Mouse (Mus musculus) bone marrow macrophage, adult 2 months (primary cell): ENCODE data around the gene Cerkl. TPM values are rescaled to one million over a fixed set of nuclear protein-coding genes. Genes with fewer than 3 reads are reported as not detected.

Experiments
- H3K27ac ChIP-seq: 2 replicates; pipeline ENCODE4 v1.5.1; 2012; ENCODE audit warnings: low read depth, low read length; ENCODE audit not compliant: insufficient read depth
- H3K4me1 ChIP-seq: 2 replicates; pipeline ENCODE4 v1.6.1; 2012; ENCODE audit warnings: low read length; ENCODE audit not compliant: control insufficient read depth, insufficient read depth
- H3K4me3 ChIP-seq: 2 replicates; pipeline ENCODE4 v1.5.1; 2012; ENCODE audit warnings: mild to moderate bottlenecking, low read length, moderate library complexity; ENCODE audit not compliant: insufficient read depth
- CTCF ChIP-seq: IDR thresholded peaks from 2 replicates; pipeline ENCODE4 v1.5.1; 2012; ENCODE audit warnings: low read depth, mild to moderate bottlenecking, low read length, moderate library complexity
- POLR2A ChIP-seq: IDR thresholded peaks from 2 replicates; pipeline ENCODE4 v1.6.1; 2012; ENCODE audit warnings: mild to moderate bottlenecking, low read depth, low read length, borderline replicate concordance
- polyA plus RNA-seq: library from polyadenylated mRNA; stranded (reverse); fragments of >200 nt; gene quantifications from 2 replicates; pipeline ENCODE4 v1.2.4, GENCODE M21; 2012; ENCODE audit not compliant: missing spikeins, insufficient read depth, insufficient read length

Gene Cerkl
- polyA plus RNA-seq, 1 experiment: 4.5 TPM

DNA sequence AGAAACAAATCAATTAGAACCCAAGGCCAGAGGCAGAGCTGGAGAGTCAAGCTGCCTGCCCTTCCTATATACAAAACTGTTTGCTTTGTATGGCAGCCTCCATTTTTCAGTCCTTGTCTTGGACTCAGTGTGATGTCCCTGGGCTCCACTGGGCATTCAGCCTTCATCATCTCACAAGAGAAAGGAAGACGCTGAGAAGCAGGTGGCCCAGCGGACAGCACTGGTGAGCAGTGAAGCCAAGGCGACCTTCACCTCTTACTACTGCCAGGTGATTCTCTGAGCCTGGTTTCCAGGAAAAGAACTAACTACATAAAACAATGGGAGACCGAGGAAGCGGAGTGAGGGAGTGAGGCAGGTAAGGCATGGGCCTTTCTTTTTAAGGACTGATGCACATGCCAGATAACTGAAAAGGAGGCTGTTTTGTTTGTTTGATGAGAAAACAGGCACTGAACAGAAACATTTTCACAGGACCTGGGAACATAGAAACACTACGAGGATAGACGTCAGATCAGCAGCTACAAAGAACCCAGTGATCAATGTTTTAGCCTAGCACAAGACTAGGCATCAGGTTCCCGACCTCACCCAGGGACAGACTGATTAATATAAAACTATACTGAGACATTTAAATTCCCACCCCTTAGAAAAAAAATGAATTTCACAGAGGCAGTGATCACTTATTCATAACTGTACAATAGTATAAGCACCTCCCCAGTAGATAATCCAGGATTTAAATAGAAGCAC lies 78.1 kb downstream of the Cerkl start:
- no peak overlapping the region for H3K27ac ChIP-seq
- no peaks in the 10 kb centered on the region for H3K4me1 ChIP-seq
- TF ChIP-seq POLR2A (no peak), CTCF (no peak)
- H3K4me3 ChIP-seq: no peak overlapping the region

DNA sequence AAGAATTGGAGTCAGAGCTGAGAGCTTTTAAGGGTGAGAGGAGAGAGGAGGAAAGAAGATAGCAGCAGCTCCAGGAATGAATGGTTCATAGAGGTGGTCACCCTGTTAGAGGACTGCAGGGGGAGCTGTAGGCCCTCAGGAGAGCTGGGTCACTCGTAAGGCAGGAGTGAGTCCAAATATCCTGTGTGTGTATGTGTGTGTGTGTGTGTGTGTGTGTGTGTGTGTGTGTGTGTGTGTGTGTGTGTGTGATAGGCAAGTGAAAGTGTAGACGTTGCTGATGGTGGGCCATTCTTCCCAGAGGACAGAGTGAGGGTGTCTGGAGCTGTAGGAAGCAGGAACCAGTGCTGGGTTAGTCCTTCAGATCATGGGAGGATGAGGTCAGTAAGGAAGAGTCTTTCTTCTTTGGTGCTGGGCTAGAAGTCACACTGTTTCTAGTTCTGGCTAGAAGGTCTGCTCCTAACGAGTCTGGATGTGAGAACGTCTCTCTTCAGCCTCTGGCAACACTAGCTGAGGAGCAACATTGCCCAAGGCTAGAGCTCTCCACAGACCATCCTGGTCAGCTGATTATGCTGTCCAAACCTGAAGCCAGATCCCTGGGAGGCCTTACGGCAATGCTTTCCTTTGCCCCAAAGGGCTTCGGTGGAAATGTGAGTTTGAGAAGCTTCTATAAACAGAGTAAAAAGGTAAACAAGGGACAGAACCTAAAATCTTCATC lies 83.9 kb downstream of the Cerkl start:
- no peak for TF ChIP-seq POLR2A
- peak; percentile 31; the same call in 1 of the 2 replicates for TF ChIP-seq CTCF
- Histone ChIP-seq H3K27ac (no peak overlapping the region), H3K4me1 (no peaks in the 10 kb centered on the region), H3K4me3 (no peak overlapping the region)

DNA sequence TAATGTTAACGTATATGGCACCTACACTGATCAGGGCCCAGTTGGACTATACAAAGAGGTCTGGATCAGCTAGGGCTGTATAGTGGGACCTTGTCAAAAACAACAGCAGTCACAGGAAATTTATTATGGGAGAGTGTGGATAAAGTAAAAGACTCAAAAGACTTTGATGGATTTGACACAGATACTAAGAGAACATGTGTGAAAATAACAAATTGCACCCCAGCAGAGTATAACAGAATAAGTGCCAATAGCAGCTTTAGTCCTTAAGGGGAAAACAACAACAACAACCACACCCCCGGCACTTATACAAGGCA lies 84.5 kb downstream of the Cerkl start:
- H3K27ac ChIP-seq: no peak overlapping the region
- H3K4me1 ChIP-seq: no peaks in the 10 kb centered on the region
- no peak overlapping the region for H3K4me3 ChIP-seq
- TF ChIP-seq CTCF (no peak), POLR2A (no peak)

DNA sequence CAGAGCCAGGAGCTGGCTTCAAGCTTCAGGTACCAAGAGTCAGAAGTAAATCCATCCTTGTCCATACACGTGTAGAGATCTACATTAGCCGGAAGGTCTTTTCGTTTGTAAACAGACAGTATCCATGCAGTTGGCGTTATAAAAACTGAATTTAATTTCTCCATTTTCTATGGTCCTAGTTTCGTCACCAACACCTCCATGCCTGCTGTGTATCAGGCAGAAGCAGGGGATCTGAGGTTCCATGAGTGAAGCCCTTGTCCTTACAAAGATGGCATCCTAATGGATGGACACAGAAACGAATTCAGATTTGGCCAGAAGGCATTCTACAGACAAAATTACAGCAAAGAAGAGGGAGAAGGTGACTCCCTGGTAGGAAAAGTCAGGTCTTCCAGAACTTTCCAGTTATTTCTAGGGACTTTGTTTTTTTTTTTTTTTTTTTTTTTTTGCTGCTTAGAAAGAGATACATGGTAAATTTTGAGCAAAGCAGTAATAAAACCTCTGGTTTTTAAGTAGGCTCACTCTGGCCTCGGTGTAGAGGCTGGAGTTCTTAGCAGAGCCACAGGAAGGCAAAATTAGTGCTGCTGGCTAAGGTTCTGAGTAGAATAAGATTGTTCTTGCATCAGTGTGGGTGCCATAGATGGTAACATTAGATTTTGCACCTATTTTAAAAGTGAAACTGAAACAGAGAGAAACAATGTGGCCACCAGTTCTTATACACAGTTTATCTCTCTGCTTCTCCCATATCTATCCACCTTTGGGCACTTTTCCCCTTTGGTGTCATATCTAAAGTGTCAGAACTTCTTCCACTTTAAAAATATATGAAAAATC lies 85.0 kb downstream of the Cerkl start:
- Histone ChIP-seq H3K4me3 (no peak overlapping the region), H3K4me1 (no peaks in the 10 kb centered on the region), H3K27ac (no peak overlapping the region)
- TF ChIP-seq POLR2A (no peak), CTCF (no peak)

DNA sequence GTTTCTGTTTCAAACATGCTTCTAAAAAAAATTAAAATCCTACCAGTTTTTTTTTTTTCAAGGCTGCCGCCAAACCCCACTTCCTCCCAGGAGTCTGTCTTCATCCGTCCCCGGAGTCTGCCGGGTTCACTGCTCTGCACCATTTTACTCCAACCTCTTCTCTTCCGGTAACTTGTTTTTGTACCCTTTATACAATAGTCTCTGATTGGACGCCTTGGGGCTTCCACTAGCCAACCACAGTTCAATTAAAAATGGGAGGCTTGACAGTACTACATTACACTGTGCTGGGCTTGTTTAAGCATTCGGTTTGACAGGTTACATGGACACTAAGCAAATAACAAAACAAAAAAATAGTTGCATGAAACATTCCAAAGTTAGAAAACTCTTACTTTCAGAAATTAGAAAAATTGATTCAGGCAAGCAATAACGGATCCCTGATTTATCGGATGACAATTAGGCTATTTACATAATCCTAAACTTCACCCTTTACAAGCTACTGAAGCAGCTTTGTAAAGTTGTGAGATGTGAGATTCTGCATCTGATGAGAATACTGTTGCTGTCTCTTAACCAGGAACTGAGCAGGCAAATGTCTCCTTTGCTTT lies 85.8 kb downstream of the Cerkl start:
- no peak for TF ChIP-seq POLR2A
- no peak for TF ChIP-seq CTCF
- H3K27ac ChIP-seq: no peak overlapping the region
- H3K4me1 ChIP-seq: no peaks in the 10 kb centered on the region
- H3K4me3 ChIP-seq: peak overlapping the region; percentile 71

DNA sequence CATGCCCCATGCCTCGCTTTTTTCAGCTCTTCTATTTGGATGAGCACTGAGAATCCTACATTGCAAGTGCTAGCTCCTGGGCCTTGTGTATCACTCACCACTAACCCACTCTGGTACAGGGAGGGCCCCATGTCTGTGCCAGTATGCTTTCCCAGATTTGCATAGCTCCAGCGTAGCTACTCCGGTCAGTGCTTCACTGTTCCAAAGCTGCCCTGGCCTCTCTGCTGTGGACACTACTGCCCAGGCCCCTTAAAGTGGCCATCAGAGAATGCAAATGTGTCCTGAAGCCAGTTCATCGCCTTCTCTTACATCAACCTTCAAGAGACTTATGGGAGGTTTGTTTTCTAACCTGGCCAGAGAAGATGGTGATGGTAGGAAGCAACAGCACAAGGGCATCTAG lies 86.7 kb downstream of the Cerkl start:
- Histone ChIP-seq H3K4me1 (no peaks in the 10 kb centered on the region), H3K4me3 (peak overlapping the region; percentile 71), H3K27ac (no peak overlapping the region)
- no peak for TF ChIP-seq POLR2A

DNA sequence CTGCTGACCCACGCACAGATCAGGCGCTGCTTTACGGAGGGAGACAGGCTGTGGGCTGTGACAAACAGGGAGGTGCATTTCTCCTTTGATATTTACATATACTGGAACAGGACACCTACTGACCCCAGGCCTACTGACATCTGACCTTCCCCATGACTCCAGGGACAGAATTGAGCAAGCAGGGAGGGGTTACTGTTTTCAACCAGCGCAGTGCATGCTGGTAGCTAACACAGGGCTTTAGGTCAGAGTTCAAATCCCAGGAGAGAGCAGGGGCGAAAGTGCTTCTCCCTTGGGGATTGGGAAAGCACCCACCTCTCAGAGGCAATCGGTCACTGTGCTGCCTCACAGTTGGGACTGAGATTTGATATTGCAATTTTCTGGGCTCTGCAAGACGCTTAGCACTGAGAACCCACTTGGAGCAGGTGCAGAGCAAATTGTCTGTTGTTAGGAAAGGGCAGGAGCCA lies 87.5 kb downstream of the Cerkl start:
- TF ChIP-seq POLR2A: no peak
- TF ChIP-seq CTCF: no peak
- H3K27ac ChIP-seq: no peak overlapping the region
- no peak overlapping the region for H3K4me3 ChIP-seq
- H3K4me1 ChIP-seq: no peaks in the 10 kb centered on the region

DNA sequence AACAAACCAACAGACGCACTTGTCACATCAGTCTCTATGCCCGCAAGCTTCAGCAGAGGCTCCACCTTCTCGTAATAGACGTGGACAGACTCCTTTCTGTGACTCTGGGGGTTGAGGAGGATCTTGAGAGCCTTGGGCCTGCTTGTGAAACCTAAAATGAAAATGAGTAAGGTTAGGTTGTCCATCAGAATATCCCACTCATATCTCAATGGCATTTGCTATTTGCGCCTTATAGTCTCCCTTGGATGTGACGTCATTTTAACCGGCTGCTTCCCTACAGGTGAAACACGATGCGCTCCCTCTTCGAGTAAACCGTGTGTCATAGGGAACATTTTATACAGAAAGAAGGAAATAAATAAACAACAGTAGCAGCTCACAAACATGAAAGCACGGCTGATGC lies 87.9 kb downstream of the Cerkl start:
- Histone ChIP-seq H3K4me1 (no peaks in the 10 kb centered on the region), H3K4me3 (no peak overlapping the region), H3K27ac (no peak overlapping the region)
- TF ChIP-seq POLR2A (no peak), CTCF (no peak)

DNA sequence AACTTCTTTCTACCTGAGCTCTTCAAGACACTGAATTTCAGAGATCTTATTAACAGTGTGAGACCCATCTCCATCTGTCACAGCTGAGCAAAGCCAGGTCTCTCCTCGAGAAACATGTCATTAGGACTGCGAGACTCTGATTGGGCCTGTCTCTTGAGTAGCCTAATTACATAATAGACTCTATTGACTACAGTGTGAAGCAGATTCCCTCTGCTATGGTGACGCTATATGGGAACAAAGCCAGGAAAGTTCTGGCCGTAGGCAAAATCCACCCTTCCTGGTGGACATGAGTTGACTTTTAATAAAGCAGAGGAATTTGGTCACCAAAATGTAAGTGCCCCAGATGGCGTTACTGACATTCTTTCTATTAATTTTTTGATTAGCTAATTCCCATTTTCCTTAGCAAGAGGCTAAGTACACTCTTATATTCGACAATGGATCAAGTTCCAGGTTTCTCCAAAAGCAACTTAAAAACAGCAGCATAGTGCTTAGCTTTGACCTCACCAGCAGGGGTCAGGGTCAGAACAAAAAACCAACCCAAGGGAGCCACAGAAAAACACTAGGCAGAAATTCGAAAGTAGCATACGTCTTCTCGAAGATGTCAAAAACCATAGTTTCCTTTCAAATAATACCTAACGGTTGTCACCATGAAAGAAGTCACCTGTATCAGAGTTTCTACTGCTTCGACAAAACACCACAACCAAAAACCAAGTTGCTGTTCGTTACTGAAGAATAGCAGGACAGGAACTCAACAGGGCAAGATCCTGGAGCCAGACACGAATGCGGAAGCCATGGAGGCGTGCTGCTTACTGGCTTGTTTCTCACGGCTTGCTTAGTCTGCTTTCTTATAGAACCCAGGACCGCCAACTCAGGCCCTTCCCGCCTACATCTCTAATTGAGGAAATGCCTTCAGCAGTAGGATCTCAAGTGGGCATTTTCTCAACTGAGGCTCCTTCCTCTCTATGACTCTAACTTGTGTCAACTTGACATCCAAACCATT lies 88.8 kb downstream of the Cerkl start:
- H3K27ac ChIP-seq: no peak overlapping the region
- H3K4me1 ChIP-seq: no peaks in the 10 kb centered on the region
- TF ChIP-seq POLR2A: no peak
- no peak for TF ChIP-seq CTCF
- no peak overlapping the region for H3K4me3 ChIP-seq
